Mouse (Mus musculus) hindbrain, embryonic 10.5 days (tissue): ENCODE measurements around the gene Ddx19b. TPM values are rescaled to one million over a fixed set of nuclear protein-coding genes. Genes with fewer than 3 reads are reported as not detected.
"Not testable (repeated sequence)": the region's sequence is repeated elsewhere in the genome, so short reads cannot be mapped to it uniquely, and the experiment has no call there.

Source experiments
- DNase-seq: peaks from one replicate; pipeline ENCODE4 v3.0.0-alpha.2; 2017; ENCODE audit warnings: low spot score
- H3K27ac ChIP-seq: fragments of 300-500 bp; sonication (generic); 2 replicates; pipeline ENCODE4 v1.5.1; 2016; ENCODE audit warnings: mild to moderate bottlenecking, moderate library complexity
- H3K27me3 ChIP-seq: fragments of 300-500 bp; sonication (generic); 2 replicates; pipeline ENCODE4 v1.6.1; 2016; ENCODE audit warnings: mild to moderate bottlenecking; ENCODE audit not compliant: poor library complexity, insufficient read depth, severe bottlenecking
- H3K36me3 ChIP-seq: fragments of 300-500 bp; sonication (generic); 2 replicates; pipeline ENCODE4 v1.6.1; 2016; ENCODE audit warnings: mild to moderate bottlenecking, moderate library complexity
- H3K4me1 ChIP-seq: fragments of 300-500 bp; sonication (generic); replicated peaks from 2 replicates; pipeline ENCODE4 v1.6.1; 2016; ENCODE audit warnings: mild to moderate bottlenecking
- H3K4me3 ChIP-seq: fragments of 300-500 bp; sonication (generic); 2 replicates; pipeline ENCODE4 v1.5.1; 2016; ENCODE audit warnings: mild to moderate bottlenecking, moderate library complexity
- H3K9me3 ChIP-seq: fragments of 300-500 bp; sonication (generic); 2 replicates; pipeline ENCODE4 v1.6.1; 2016; ENCODE audit warnings: mild to moderate bottlenecking, moderate library complexity
- WGBS: fragments of 180-500 bp; shearing (Covaris S2); methylation state at CpG from one replicate; pipeline ENCODE4 v1.1.7; 2016; 5-methylcytosine and 5-hydroxymethylcytosine counted together
- polyA plus RNA-seq: library from polyadenylated mRNA; unstranded; fragments of >200 nt; fragmentation: Nextera tagmentation; extraction: Ambion mirVana; gene quantifications from 2 replicates; pipeline ENCODE4 v1.2.1, GENCODE M21; 2016

Ddx19b gene
- polyA plus RNA-seq = 8.0 and 10.7 TPM in 2 replicates

DNA sequence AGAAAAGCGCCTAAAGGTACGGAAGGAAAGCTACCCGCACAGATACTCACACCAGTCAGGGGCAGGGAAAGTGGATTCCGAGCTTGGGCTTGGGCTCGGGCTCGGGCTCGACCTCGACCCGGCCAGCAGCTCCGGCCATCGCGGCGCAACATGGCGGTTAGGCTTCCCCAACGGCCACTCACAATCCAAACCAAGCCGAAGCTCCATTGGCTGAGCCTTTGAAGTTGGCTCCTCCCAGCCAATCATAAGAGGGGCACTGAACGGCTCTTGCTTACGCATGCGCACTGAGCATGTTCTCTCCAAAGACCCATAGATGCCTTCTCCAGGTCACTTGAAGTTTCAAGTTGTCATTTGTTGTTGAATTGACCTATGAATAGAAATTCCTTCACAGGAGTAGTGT is at the start of gene Ddx19b:
TSS of gene Ddx19b (minus strand) at position 180 of the 400 bp plus-strand sequence.
- DNase-seq = no peak
- Histone ChIP-seq H3K4me1 (peaks cover 34% of the 10 kb centered on the region), H3K36me3 (peaks cover 13% of the 10 kb centered on the region), H3K27me3 (peaks cover 12% of the 10 kb centered on the region), H3K9me3 (no peaks in the 10 kb centered on the region), H3K27ac (no peak within 1 kb of the TSS), H3K4me3 (no peak within 1 kb of the TSS)
- 94% methylated on average over 19 of the region's 19 CpGs for WGBS

DNA sequence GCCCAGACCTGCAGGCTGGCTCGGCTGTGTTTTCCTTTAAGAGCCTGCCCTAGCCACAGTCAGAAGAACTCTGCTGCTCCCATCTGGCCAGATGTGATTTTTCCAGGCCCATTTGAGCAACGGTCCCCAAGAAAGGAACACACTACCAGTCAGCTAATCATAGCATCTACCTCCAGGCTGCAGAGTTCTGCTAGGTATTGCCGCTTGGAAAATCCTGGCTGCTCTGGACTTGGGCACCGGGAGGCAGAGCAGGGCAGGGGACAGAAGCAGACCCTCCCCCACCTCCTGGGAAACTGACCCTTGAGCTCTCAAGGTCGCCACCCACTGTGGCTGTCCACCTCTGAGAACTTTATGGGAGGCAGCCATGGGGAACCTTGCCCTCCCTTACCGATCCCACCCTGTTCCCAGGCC is 48.3 kb upstream of the Ddx19b start:
- DNase-seq = peak; percentile 27
- Histone ChIP-seq H3K4me1 (peaks cover 38% of the 10 kb centered on the region), H3K9me3 (no peaks in the 10 kb centered on the region), H3K4me3 (no peak overlapping the region), H3K27me3 (no peaks in the 10 kb centered on the region), H3K27ac (peak overlapping the region; percentile 14; the same call in 1 of the 2 replicates), H3K36me3 (no peaks in the 10 kb centered on the region)
- WGBS = 36% methylated on average over 6 of the region's 6 CpGs

DNA sequence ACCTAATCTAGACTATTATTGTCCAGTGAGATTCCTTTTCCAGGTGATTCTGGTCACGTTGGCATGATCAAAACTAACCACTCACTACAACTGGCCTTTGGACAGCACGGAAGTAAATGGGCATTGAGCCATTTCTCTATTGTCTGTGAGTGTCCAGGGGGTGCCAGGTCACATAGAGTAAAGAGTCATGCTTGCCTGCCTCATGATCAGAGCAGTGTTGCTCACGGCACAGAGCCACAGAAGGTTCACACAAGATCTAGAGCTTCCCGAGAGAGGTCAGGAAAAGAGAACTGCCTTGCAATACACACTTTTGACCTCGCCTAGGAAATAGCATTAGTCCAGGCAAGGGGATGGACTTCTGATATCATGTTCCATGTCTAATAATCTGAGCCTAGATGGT is 47.9 kb upstream of the Ddx19b start:
- no peak for DNase-seq
- Histone ChIP-seq H3K9me3 (no peaks in the 10 kb centered on the region), H3K27ac (no peak overlapping the region), H3K36me3 (no peaks in the 10 kb centered on the region), H3K4me1 (peaks cover 38% of the 10 kb centered on the region), H3K27me3 (no peaks in the 10 kb centered on the region), H3K4me3 (no peak overlapping the region)
- whole genome bisulfite sequencing = 62% methylated on average over 5 of the region's 5 CpGs

DNA sequence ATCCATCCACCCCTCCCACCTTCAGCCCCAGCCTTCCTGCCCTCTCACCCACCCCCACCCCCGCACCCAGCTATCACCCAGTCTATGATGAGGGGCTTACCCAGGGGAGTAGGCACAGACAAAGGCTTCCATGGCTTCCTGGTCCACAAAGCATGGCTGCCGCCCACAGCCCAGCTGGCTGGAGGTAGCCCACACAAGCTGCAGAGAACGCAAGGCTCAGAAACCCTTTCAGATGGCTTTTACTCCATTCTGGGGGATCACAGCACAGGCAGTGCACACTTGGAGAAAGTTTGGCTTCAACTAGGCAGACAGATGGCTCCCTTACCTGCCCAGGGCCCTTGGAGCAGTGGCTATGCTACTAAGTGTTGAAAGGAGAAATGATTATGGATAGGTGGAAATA is 44.4 kb upstream of the Ddx19b start:
- 81% methylated on average over 3 of the region's 3 CpGs for WGBS
- Histone ChIP-seq H3K27ac (no peak overlapping the region), H3K27me3 (no peaks in the 10 kb centered on the region)

DNA sequence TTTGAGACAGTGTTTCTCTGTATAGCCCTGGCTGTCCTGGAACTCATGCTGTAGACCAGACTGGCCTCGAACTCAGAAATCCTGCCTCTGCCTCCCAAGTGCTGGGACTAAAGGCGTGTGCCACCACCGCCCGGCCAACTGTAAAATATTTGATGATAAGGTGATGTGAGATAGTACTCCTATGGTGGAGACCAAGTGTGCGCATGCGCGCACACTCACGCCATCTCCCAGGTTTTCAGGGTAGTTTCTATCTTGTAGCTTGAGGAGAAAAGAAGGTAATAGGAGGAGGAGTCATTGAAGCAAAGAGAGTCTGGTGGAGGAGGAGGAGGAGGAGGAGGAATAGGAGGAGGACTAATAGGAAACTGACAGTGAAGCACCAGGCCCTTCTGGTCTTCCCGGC is 37.1 kb upstream of the Ddx19b start:
- H3K4me3 ChIP-seq, H3K9me3 ChIP-seq, H3K36me3 ChIP-seq, H3K4me1 ChIP-seq, H3K27me3 ChIP-seq, H3K27ac ChIP-seq, DNase-seq: not testable (repeated sequence)
- 88% methylated on average over 9 of the region's 9 CpGs for WGBS

More for the DNA sequence above, 44.4 kb upstream of the Ddx19b start:
- peaks cover 24% of the 10 kb centered on the region for H3K4me1 ChIP-seq
- no peak for DNase-seq
- H3K36me3 ChIP-seq = no peaks in the 10 kb centered on the region
- no peaks in the 10 kb centered on the region for H3K9me3 ChIP-seq
- H3K4me3 ChIP-seq = no peak overlapping the region

DNA sequence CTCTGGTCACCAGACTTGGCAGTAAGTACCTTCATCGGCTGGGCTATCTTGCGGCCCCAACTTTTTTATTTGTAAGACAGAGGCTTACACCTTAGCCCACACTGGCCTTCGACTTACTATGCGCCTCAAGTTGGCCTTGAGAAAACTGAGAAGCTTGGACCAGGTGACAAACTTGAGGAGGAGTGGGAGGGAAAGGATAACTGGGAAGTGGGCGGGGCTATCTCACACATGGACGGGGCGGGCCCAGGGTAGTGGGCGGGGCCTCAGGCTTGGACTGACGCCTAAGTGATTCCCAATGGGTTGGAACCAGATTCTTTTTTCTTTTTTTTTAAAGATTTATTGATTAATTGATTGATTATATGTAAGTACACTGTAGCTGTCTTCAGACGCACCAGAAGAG is 35.9 kb upstream of the Ddx19b start:
- WGBS = 30% methylated on average over 10 of the region's 10 CpGs
- H3K9me3 ChIP-seq = no peaks in the 10 kb centered on the region
- no peak for DNase-seq
- H3K27ac ChIP-seq = no peak overlapping the region
- H3K36me3 ChIP-seq = no peaks in the 10 kb centered on the region
- 0 out of 2 replicates have a peak, but pooled peaks cover 5% of the 10 kb centered on the region for H3K27me3 ChIP-seq
- no peak overlapping the region for H3K4me3 ChIP-seq
- peaks cover 11% of the 10 kb centered on the region for H3K4me1 ChIP-seq

DNA sequence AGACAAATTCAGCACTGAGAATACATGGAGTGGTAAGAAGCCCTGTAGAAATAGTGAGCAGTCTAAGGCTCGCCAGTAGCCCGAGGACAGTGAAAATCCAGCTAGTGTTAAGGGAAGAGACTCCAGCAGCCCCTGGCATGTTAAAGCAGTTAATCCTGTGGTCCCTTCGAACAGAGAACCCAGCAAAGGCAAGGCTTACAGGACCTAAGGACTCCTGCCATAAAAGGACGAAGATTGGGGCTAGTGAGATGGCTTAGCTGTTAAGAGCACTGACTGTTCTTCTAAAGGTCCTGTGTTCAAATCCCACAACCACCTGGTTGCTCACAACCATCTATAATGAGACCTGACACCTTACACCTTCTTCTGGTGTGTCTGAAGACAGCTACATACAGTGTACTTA is 34.8 kb upstream of the Ddx19b start:
- no peak overlapping the region for H3K27ac ChIP-seq
- 0 out of 2 replicates have a peak, but pooled peaks cover 5% of the 10 kb centered on the region for H3K27me3 ChIP-seq
- WGBS = 65% methylated on average over 4 of the region's 4 CpGs
- H3K4me1 ChIP-seq = peaks cover 17% of the 10 kb centered on the region
- no peaks in the 10 kb centered on the region for H3K36me3 ChIP-seq
- H3K9me3 ChIP-seq = no peaks in the 10 kb centered on the region
- no peak overlapping the region for H3K4me3 ChIP-seq
- DNase-seq = no peak

DNA sequence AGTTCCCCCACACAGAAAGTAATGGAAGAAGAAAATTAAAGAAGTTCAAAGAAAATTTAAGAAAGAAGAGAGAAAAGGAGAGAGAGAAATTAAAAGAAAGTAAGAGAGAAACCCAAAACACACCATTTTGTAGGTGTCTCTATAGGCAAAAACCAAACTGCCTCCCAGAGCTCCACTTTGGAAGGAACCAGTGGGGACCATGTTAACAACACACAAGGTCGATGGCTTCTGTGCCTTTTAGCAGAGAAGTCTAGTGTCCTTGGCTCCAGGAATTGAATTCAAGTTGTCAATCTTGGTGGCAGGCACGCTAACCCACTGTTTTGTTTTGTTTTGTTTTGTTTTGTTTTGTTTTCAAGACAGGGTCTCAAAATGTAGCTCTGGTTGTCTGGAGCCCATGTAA is 31.3 kb upstream of the Ddx19b start:
- H3K36me3 ChIP-seq = peaks cover 14% of the 10 kb centered on the region
- WGBS = 48% methylated on average over 2 of the region's 2 CpGs
- peak overlapping the region; percentile 87; the same call in 1 of the 2 replicates for H3K27ac ChIP-seq

DNA sequence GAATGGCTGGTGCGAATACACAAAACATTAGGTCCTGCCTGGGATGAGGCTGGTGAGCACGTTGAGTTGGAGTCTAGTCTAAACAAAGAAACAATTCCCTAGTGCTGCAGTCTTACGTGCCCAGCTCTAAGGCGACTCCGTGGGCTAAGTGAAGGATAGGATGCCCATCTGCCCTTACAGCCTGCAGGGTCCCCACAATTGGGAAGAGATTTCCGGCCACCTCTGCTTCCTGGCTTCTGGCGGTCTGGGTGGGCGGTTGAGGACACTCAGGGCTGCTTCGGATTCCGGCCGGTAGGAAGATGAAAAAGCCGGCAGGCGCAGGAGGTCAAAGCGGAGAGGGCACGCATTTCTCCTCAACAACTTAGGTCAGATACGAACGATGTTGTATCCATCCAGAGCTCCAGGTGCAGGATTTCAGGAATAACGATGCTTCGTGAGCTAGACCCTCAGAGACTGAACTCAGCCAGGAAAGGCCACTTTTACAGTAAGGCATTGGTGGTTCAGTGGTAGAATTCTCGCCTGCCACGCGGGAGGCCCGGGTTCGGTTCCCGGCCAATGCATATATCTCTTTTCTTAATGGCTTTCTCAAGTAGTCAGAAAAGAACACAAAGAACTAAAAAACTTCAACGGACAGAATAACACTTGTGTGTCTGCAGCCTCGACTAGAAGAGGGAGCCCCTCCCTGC is 30.7 kb upstream of the Ddx19b start:
- DNase-seq = peak; percentile 92
- Histone ChIP-seq H3K27ac (peak overlapping the region; percentile 87), H3K9me3 (no peaks in the 10 kb centered on the region), H3K27me3 (0 out of 2 replicates have a peak, but pooled peaks cover 3% of the 10 kb centered on the region), H3K36me3 (peaks cover 19% of the 10 kb centered on the region), H3K4me3 (peak overlapping the region; percentile 70), H3K4me1 (peaks cover 34% of the 10 kb centered on the region)
- under 1% methylated on average over 27 of the region's 27 CpGs for WGBS

More for the DNA sequence above, 31.3 kb upstream of the Ddx19b start:
- Histone ChIP-seq H3K27me3 (0 out of 2 replicates have a peak, but pooled peaks cover 5% of the 10 kb centered on the region), H3K4me3 (peak overlapping the region; percentile 70), H3K9me3 (no peaks in the 10 kb centered on the region), H3K4me1 (peaks cover 27% of the 10 kb centered on the region)
- DNase-seq = no peak

DNA sequence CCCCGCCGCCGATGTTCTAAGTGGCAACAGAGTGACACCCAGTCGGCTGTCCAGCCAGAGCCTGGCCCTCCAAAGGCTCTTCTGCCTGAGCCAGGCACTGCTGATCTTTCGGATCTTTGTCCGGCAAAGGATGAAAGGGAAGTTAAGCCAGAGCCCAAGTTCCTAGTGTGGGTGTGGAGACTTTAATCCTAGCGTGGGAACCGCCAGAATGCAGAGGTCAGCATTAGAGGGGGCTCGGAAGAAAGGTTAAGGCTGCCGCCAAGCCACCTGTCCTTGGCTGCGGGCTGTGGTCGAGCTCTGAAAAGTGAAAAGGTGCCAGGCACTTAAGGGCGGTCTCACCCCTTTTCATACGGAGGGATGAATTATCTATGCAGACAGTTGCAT is 30.1 kb upstream of the Ddx19b start:
- under 1% methylated on average over 14 of the region's 14 CpGs for WGBS
- Histone ChIP-seq H3K27ac (peak overlapping the region; percentile 87), H3K9me3 (no peaks in the 10 kb centered on the region), H3K4me1 (peaks cover 39% of the 10 kb centered on the region), H3K27me3 (no peaks in the 10 kb centered on the region), H3K36me3 (peaks cover 23% of the 10 kb centered on the region), H3K4me3 (peak overlapping the region; percentile 70)
- DNase-seq = no peak

DNA sequence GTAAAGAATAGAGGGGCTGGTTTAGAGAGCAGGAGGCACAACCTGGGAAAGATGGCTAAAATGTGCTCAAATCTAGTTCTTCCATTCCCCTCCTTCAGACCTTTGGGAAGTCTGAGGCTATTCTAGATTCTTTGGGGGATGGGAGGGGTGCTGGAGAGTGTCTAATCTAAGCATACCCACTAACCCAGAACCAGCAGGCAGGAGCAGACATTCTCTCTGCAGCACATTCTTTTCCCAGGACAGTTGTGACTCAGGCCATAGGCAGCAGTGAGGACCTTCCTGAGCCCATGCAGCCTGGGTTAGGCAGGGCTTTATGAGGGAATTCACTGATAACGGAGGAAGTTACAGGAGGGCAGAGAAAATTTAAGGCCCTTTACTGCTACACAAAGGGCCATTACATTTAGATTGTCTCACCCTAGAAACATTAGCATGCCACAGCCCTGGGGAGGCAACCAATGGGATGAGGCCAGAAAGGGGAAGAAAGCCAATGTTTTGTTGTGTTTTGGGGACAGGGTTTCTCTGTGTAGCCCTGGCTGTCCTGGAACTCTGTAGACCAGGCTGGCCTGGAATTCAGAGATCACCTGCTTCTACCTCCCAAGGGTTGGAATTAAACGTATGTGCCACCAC is 27.5 kb upstream of the Ddx19b start:
- DNase-seq = no peak
- Histone ChIP-seq H3K27me3 (no peaks in the 10 kb centered on the region), H3K4me3 (no peak overlapping the region; the same call in 1 of the 2 replicates), H3K9me3 (no peaks in the 10 kb centered on the region), H3K27ac (no peak overlapping the region), H3K36me3 (peaks cover 44% of the 10 kb centered on the region), H3K4me1 (peaks cover 39% of the 10 kb centered on the region)
- 81% methylated on average over 2 of the region's 2 CpGs for WGBS

DNA sequence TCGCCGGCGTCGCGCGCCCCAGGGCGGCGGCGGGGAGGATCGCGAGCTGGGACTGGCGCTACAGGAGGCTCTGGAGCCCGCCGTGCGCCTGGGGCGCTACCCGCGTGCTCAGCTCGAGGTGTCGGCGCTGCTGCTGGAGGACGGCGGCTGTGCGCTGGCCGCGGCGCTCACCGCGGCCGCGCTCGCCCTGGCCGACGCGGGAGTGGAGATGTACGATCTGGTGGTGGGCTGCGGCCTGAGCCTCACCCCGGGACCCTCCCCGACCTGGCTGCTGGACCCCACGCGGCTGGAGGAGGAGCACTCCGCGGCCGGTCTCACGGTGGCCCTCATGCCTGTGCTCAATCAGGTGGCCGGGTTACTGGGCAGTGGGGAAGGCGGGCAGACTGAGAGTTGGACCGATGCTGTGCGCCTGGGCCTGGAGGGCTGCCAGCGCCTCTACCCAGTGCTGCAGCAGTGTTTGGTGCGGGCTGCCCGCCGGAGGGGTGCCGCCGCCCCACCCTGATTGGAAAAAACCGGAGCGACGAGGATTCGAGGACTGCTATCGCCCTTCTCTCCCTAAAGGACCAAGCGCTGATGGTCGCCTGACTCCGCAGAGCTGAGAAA is 25.2 kb upstream of the Ddx19b start:
- under 1% methylated on average over 63 of the region's 63 CpGs for WGBS
- H3K4me1 ChIP-seq = peaks cover 30% of the 10 kb centered on the region

DNA sequence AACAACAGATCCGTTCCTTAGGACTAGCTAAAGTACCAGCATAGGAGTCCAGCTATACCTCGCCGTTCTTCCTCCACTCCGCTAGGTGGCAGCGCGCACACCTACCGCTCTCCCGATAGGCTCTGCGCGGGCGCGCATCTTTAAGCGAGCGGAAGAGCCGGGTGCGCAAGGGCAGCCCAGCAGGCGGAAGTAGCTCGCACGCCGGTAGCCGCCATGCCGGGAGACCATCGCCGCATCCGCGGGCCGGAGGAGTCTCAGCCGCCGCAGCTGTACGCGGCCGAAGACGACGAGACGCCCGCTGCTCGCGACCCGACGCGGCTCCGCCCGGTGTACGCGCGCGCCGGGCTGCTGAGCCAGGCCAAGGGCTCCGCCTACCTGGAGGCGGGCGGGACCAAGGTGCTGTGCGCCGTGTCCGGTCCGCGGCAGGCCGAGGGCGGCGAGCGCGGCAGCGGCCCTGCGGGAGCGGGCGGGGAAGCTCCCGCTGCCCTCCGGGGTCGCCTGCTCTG is 24.7 kb upstream of the Ddx19b start, which contains the start of gene Exosc6:
TSS of gene Exosc6 (plus strand) at position 182 of the 506 bp plus-strand sequence.
- no peaks in the 10 kb centered on the region for H3K9me3 ChIP-seq
- DNase-seq = peak; percentile 92
- H3K4me1 ChIP-seq = peaks cover 24% of the 10 kb centered on the region
- peaks cover 72% of the 10 kb centered on the region for H3K36me3 ChIP-seq
- H3K27ac ChIP-seq = peak within 1 kb of the TSS; percentile 93
- H3K4me3 ChIP-seq = peak within 1 kb of the TSS; percentile 95
- 1% methylated on average over 68 of the region's 68 CpGs for WGBS
- H3K27me3 ChIP-seq = no peaks in the 10 kb centered on the region

More for the DNA sequence above, 25.2 kb upstream of the Ddx19b start:
- peak overlapping the region; percentile 95 for H3K4me3 ChIP-seq
- H3K36me3 ChIP-seq = peaks cover 67% of the 10 kb centered on the region
- H3K9me3 ChIP-seq = no peaks in the 10 kb centered on the region
- no peak for DNase-seq
- peak overlapping the region; percentile 93 for H3K27ac ChIP-seq
- H3K27me3 ChIP-seq = no peaks in the 10 kb centered on the region
